In the genomic region with DNA sequence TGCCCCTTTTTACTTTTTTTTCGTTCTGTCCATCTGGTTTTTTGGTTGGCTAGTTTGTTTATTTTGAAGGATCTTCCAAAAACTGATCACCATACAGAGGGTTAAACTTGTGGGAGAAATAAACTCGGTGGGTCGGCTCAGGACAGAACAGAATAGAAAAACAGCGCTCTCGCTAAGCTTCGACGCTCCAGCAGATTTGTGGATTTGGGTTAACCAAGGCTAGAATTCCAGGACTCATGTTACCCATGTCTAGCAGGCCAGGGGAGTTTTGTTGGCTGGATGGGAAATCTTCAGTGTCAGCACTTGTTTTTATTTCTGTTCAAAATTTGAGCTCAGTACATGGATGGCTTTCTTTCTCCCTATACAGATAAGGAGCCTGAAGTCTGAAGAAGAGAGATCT, we compare ENCODE assay signal across 16 mouse cellular contexts.
"Had no signal": no experiment of that assay in that cellular context is flagged by ENCODE, and none has a peak within 500 bp of the region (broad histone marks: within the 10 kb centered on the region; RNA-seq: fewer than 3 reads in every experiment).

No protein-coding gene starts in this region.

- DNase-seq: lung, adult 18-20 months; lung, embryonic 14.5 days; lung, postnatal 14 days; lung, postnatal 36 days; right cerebral cortex, postnatal 14 days; thymus, adult 2 months; thymus, postnatal 25 days; thymus, postnatal 4 days had no signal

- H3K9me3 ChIP-seq: megakaryocyte, embryonic 14.5 days; midbrain, embryonic 13.5 days; neural tube, embryonic 12.5 days; stomach, embryonic 15.5 days had no signal

- H3K9ac ChIP-seq: lung, embryonic 14.5 days; midbrain, embryonic 13.5 days; neural tube, embryonic 12.5 days; stomach, embryonic 15.5 days had no signal

- H3K27ac ChIP-seq: macrophage; midbrain, embryonic 13.5 days; neural tube, embryonic 12.5 days; stomach, embryonic 15.5 days; stomach, postnatal 0 days had no signal

- H3K27me3 ChIP-seq: midbrain, embryonic 13.5 days; neural tube, embryonic 12.5 days; stomach, embryonic 15.5 days had no signal

- H3K4me2 ChIP-seq: lung, embryonic 14.5 days; midbrain, embryonic 11.5 days; midbrain, embryonic 13.5 days; neural tube, embryonic 12.5 days; stomach, embryonic 15.5 days had no signal

- H3K36me3 ChIP-seq: midbrain, embryonic 13.5 days; neural tube, embryonic 12.5 days; stomach, embryonic 15.5 days had no signal

- ATAC-seq: midbrain, embryonic 13.5 days; midbrain, embryonic 16.5 days had no signal

- H3K4me3 ChIP-seq: megakaryocyte, embryonic 14.5 days; midbrain, embryonic 13.5 days; neural tube, embryonic 12.5 days; stomach, embryonic 15.5 days had no signal
